Mouse (Mus musculus) spleen, postnatal 14 days (tissue): Measurements from ENCODE around the gene Dgat2l6.
A peak's percentile ranks its signal among the peaks of the same experiment; 100 is the strongest.

Experiments used
- DNase-seq, 2 experiments: peaks; one replicate each; pipeline ENCODE4 v3.0.0; 2021 to 2022; ENCODE audit warnings: low spot score in 2 of 2

The Dgat2l6 gene

GRCm38 (mm10) chrX:100524471-100524870 is at the start of gene Dgat2l6:
Gene Dgat2l6, plus strand, starts transcription at chrX:100524838.
- no peak for DNase-seq

- DNase-seq, result no peak
Measured at GRCm38 (mm10) chrX:100475569-100476223, 48.9 kb upstream of the Dgat2l6 start.

GRCm38 (mm10) chrX:100480317-100480716 is 44.3 kb upstream of the Dgat2l6 start:
- DNase-seq, result peak; percentile 17 to 26

GRCm38 (mm10) chrX:100493500-100494067 is 31.1 kb upstream of the Dgat2l6 start:
- no peak for DNase-seq

GRCm38 (mm10) chrX:100494068-100494978 is 30.3 kb upstream of the Dgat2l6 start, which contains the start of gene Igbp1:
Gene Igbp1, plus strand, starts transcription at chrX:100494291.
- DNase-seq, result peak; percentile 10 to 39

GRCm38 (mm10) chrX:100504175-100504851 is 20.3 kb upstream of the Dgat2l6 start:
- DNase-seq, result no peak

- no peak for DNase-seq
Measured at GRCm38 (mm10) chrX:100508164-100508563, 16.5 kb upstream of the Dgat2l6 start.

- no peak for DNase-seq
Measured at GRCm38 (mm10) chrX:100509921-100510320, 14.7 kb upstream of the Dgat2l6 start.

- DNase-seq, result no peak
Measured at GRCm38 (mm10) chrX:100516683-100517082, 8.0 kb upstream of the Dgat2l6 start.

- no peak for DNase-seq
Measured at GRCm38 (mm10) chrX:100517626-100518025, 7.0 kb upstream of the Dgat2l6 start.

- DNase-seq, result no peak
Measured at GRCm38 (mm10) chrX:100518532-100518931, 6.1 kb upstream of the Dgat2l6 start.

- no peak for DNase-seq
Measured at GRCm38 (mm10) chrX:100556026-100556425, 31.4 kb downstream of the Dgat2l6 start.

- no peak for DNase-seq
Measured at GRCm38 (mm10) chrX:100565696-100566095, 41.1 kb downstream of the Dgat2l6 start.

- DNase-seq, result no peak
Measured at GRCm38 (mm10) chrX:100571951-100572350, 47.3 kb downstream of the Dgat2l6 start, which contains the start of gene Awat1. Gene Awat1, plus strand, starts transcription at chrX:100572251.

GRCm38 (mm10) chrX:100594791-100595190 is 70.2 kb downstream of the Dgat2l6 start, which contains the start of gene P2ry4:
Gene P2ry4, minus strand, starts transcription at chrX:100594869.
- DNase-seq, result no peak
